In the genomic region with DNA sequence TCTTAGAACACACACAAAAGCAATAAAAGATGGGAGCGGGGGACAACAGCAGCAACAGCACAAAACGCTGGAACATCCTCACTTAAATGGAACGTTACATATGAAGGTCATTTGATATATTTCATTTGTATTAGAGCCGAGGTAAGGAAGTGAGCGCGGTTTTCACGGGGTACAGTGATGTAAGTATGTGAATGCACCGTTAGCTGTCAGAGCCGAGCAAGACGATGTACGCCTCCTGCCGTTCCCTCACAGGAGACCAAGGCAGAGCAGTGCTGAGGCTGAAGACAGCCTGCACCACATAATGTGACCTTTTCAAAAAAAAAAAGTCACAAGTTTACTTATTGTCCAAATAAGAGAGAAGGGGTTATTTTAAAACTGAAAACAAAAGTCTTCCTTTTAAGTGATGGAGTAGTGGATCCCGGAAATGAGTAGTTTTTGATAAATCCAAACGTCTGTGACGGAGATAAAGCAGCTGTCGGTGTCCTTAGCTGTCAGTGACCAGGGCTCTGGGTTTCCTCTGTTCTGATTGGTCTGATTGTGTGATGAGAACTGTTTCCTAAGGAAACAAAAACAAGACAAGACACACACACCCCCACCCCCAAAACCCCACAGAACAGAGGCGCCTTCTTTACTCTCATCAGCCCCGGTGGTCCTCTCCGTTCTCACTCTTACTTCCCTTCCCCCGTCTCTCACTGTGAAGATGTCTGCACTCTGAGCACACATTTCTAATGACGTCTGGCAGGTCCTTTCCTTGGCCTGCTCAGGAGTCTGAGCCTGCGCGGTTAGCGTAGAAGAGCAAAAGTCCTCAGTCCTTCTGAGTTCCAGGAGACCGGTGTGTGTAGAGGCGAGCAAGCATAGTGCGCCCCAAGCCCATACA, we compare ENCODE assay signal across 18 mouse cellular contexts. TPM values are rescaled to one million over a fixed set of nuclear protein-coding genes. Genes with fewer than 3 reads are reported as not detected.
DNase-seq lines count a peak whose midpoint lies in the region; ATAC-seq and TF ChIP-seq lines count a peak whose summit lies in the region.
"Had no signal": no experiment of that assay in that cellular context is flagged by ENCODE, and none has a peak within 500 bp of the region (broad histone marks: within the 10 kb centered on the region; RNA-seq: fewer than 3 reads in every experiment).

No protein-coding gene starts in this region.

- peaks cover 11% of the 10 kb centered on the region; the same call in 1 of the 2 replicates for H3K4me1 ChIP-seq in forebrain, embryonic 11.5 days (replicated peaks; ENCODE audit: control insufficient read depth, insufficient read depth, low read length)
- peaks cover 18% of the 10 kb centered on the region for H3K4me1 ChIP-seq in forebrain, embryonic 12.5 days
- peaks cover 13% of the 10 kb centered on the region for H3K4me1 ChIP-seq in heart, embryonic 16.5 days (ENCODE audit: control insufficient read depth, insufficient read depth, low read length)
- H3K4me1 ChIP-seq in lung, adult 2 months (ENCODE audit: control insufficient read depth, insufficient read depth, low read length): peaks cover 2% of the 10 kb centered on the region; the same call in 1 of the 2 replicates
- H3K4me1 ChIP-seq in stomach, embryonic 14.5 days (ENCODE audit: control insufficient read depth, insufficient read depth, low read length): peaks cover 15% of the 10 kb centered on the region

- no peak overlapping the region for H3K4me3 ChIP-seq in forebrain, embryonic 11.5 days (ENCODE audit: low read depth, low read length)
- H3K4me3 ChIP-seq in forebrain, embryonic 12.5 days (replicated peaks): no peak overlapping the region
- no peak overlapping the region for H3K4me3 ChIP-seq in heart, embryonic 16.5 days (ENCODE audit: low read length)
- peak overlapping the region; percentile 21 for H3K4me3 ChIP-seq in lung, adult 2 months (replicated peaks; ENCODE audit: extremely low read depth, low read depth, low read length)
- H3K4me3 ChIP-seq in stomach, embryonic 14.5 days (ENCODE audit: low read depth, low read length): no peak overlapping the region
- H3K4me3 ChIP-seq: hindbrain, embryonic 10.5 days; midbrain, embryonic 13.5 days had no signal

- H3K4me2 ChIP-seq in forebrain, embryonic 11.5 days (ENCODE audit: low read depth, low read length, severe bottlenecking): no peak overlapping the region
- H3K4me2 ChIP-seq in forebrain, embryonic 12.5 days: no peak overlapping the region
- H3K4me2 ChIP-seq in heart, embryonic 16.5 days (ENCODE audit: low read depth, low read length): peak overlapping the region; percentile 16; the same call in 1 of the 2 replicates
- 0 out of 2 replicates have a peak overlapping the region, but pooled peaks have one; percentile 1 for H3K4me2 ChIP-seq in stomach, embryonic 14.5 days (replicated peaks; ENCODE audit: low read depth, low read length)
- H3K4me2 ChIP-seq: midbrain, embryonic 13.5 days had no signal

- peak; percentile 35 for DNase-seq in forebrain, embryonic 11.5 days (ENCODE audit: low spot score)
- no peak for DNase-seq in heart, adult 9 months (ENCODE audit: low spot score in 2 of 2)
- DNase-seq in lung, adult 2 months: no peak
- DNase-seq in lung, postnatal 14 days: no peak
- DNase-seq: adrenal gland, postnatal 36 days; cerebellum, adult 9-10 months; kidney, adult 11 months; left cerebral cortex, postnatal 4 days; right cerebral cortex, postnatal 25 days; thymus, postnatal 36 days had no signal

- ATAC-seq in forebrain, embryonic 11.5 days (replicated peaks; ENCODE audit: low FRiP score): no peak
- no peak for ATAC-seq in forebrain, embryonic 12.5 days (ENCODE audit: low FRiP score)
- ATAC-seq in heart, embryonic 16.5 days (replicated peaks; ENCODE audit: extremely low read depth, insufficient read depth, low FRiP score): no peak; the same call in 1 of the 2 replicates
- peak; percentile 30; the same call in 1 of the 2 replicates for ATAC-seq in stomach, embryonic 14.5 days (ENCODE audit: insufficient number of reproducible peaks, insufficient read depth, low FRiP score, low read depth)
- ATAC-seq in granulocyte monocyte progenitor cell, adult 5-6 weeks (replicated peaks; ENCODE audit: poor library complexity, severe bottlenecking): no peak
- ATAC-seq: CD4-positive, CD25-positive, alpha-beta regulatory T cell, adult 4 months; midbrain, embryonic 13.5 days had no signal

- H3K9me3 ChIP-seq in forebrain, embryonic 11.5 days (ENCODE audit: control insufficient read depth, low read length): no peaks in the 10 kb centered on the region
- H3K9me3 ChIP-seq in forebrain, embryonic 12.5 days: no peaks in the 10 kb centered on the region
- no peaks in the 10 kb centered on the region for H3K9me3 ChIP-seq in heart, embryonic 16.5 days (replicated peaks; ENCODE audit: control insufficient read depth, low read length)
- no peaks in the 10 kb centered on the region for H3K9me3 ChIP-seq in stomach, embryonic 14.5 days (ENCODE audit: control insufficient read depth, low read depth, low read length)
- H3K9me3 ChIP-seq: hindbrain, embryonic 10.5 days; midbrain, embryonic 13.5 days had no signal

- no peak overlapping the region for H3K27ac ChIP-seq in forebrain, embryonic 11.5 days (ENCODE audit: low read depth, low read length)
- H3K27ac ChIP-seq in forebrain, embryonic 12.5 days: no peak overlapping the region
- H3K27ac ChIP-seq in heart, embryonic 16.5 days (ENCODE audit: low read length): no peak overlapping the region
- no peak overlapping the region for H3K27ac ChIP-seq in stomach, embryonic 14.5 days (ENCODE audit: low read length)
- H3K27ac ChIP-seq: hindbrain, embryonic 10.5 days; midbrain, embryonic 13.5 days had no signal

- TF ChIP-seq POLR2A in lung, adult 2 months (IDR thresholded peaks at IDR 0.05; ENCODE audit: borderline replicate concordance, extremely low read depth, low read depth, low read length): no peak

- H3K27me3 ChIP-seq in forebrain, embryonic 11.5 days (ENCODE audit: control insufficient read depth, insufficient read depth, low read length): no peaks in the 10 kb centered on the region
- H3K27me3 ChIP-seq in forebrain, embryonic 12.5 days: no peaks in the 10 kb centered on the region
- no peaks in the 10 kb centered on the region for H3K27me3 ChIP-seq in heart, embryonic 16.5 days (ENCODE audit: control insufficient read depth, insufficient read depth, low read length)
- H3K27me3 ChIP-seq in stomach, embryonic 14.5 days (ENCODE audit: control insufficient read depth, insufficient read depth, low read length): no peaks in the 10 kb centered on the region
- H3K27me3 ChIP-seq: midbrain, embryonic 13.5 days had no signal

- WGBS in forebrain, embryonic 11.5 days: 88% methylated on average over 27 of the region's 27 CpGs
- 90% methylated on average over 27 of the region's 27 CpGs for WGBS in forebrain, embryonic 12.5 days
- WGBS in heart, embryonic 16.5 days: 55% methylated on average over 27 of the region's 27 CpGs
- WGBS in lung, adult 2 months: 45% methylated on average over 27 of the region's 27 CpGs
- WGBS in stomach, embryonic 14.5 days: 55% methylated on average over 27 of the region's 27 CpGs

- peak; percentile 39; the same call in 1 of the 2 replicates for TF ChIP-seq CTCF in lung, adult 2 months (IDR thresholded peaks at IDR 0.05; ENCODE audit: insufficient read depth, low read length)

- peaks cover 2% of the 10 kb centered on the region; the same call in 1 of the 2 replicates for H3K36me3 ChIP-seq in forebrain, embryonic 11.5 days (ENCODE audit: control insufficient read depth, insufficient read depth, low read length)
- H3K36me3 ChIP-seq in forebrain, embryonic 12.5 days (replicated peaks): peaks cover 60% of the 10 kb centered on the region
- peaks cover 6% of the 10 kb centered on the region; the same call in 1 of the 2 replicates for H3K36me3 ChIP-seq in heart, embryonic 16.5 days (ENCODE audit: control insufficient read depth, insufficient read depth)
- no peaks in the 10 kb centered on the region for H3K36me3 ChIP-seq in stomach, embryonic 14.5 days (ENCODE audit: control insufficient read depth, insufficient read depth, low read length)
- H3K36me3 ChIP-seq: G1E had no signal

- H3K9ac ChIP-seq in forebrain, embryonic 11.5 days (ENCODE audit: low read length): no peak overlapping the region
- no peak overlapping the region for H3K9ac ChIP-seq in forebrain, embryonic 12.5 days
- no peak overlapping the region for H3K9ac ChIP-seq in heart, embryonic 16.5 days (ENCODE audit: low read length)
- H3K9ac ChIP-seq in stomach, embryonic 14.5 days (replicated peaks; ENCODE audit: low read depth, low read length): no peak overlapping the region
- H3K9ac ChIP-seq: midbrain, embryonic 13.5 days had no signal

RNA-seq across cellular contexts. Expression of gene Cxadr, which starts 24.9 kb away (rescaled TPM):
- polyA plus RNA-seq in forebrain, embryonic 11.5 days (2014; fragmentation: Nextera tagmentation; extraction: Ambion mirVana): 57.1 and 63.4 TPM in 2 replicates
- 108 and 120 TPM in 2 replicates for polyA plus RNA-seq in forebrain, embryonic 12.5 days (2016; fragmentation: Nextera tagmentation; extraction: Ambion mirVana)
- 25.8 and 28.5 TPM in 2 replicates for polyA plus RNA-seq in heart, embryonic 16.5 days (2015; fragmentation: Nextera tagmentation; extraction: Ambion mirVana)
- polyA plus RNA-seq in lung, adult 2 months (2012; rRNA removed): 32.5 and 37.1 TPM in 2 replicates
- 50.1 and 56.3 TPM in 2 replicates for polyA plus RNA-seq in stomach, embryonic 14.5 days (2014; fragmentation: Nextera tagmentation; extraction: Ambion mirVana)
- total RNA-seq in granulocyte monocyte progenitor cell, adult 5-6 weeks (2014; fragmentation: Nextera tagmentation): 0.41 and 4.8 TPM in 2 replicates
- total RNA-seq in granulocyte monocyte progenitor cell, adult 5-6 weeks (2017): 0.98 and 1.2 TPM in 2 replicates
- polyA plus RNA-seq: G1E had no signal

RNA-seq across cellular contexts. Expression of gene Btg3, which starts 50.8 kb away (rescaled TPM):
- polyA plus RNA-seq in forebrain, embryonic 11.5 days (2014; fragmentation: Nextera tagmentation; extraction: Ambion mirVana): 51.2 and 57.7 TPM in 2 replicates
- polyA plus RNA-seq in forebrain, embryonic 12.5 days (2016; fragmentation: Nextera tagmentation; extraction: Ambion mirVana): 43.5 and 46.1 TPM in 2 replicates
- 40.2 and 50.4 TPM in 2 replicates for polyA plus RNA-seq in heart, embryonic 16.5 days (2015; fragmentation: Nextera tagmentation; extraction: Ambion mirVana)
- 8.5 and 10.3 TPM in 2 replicates for polyA plus RNA-seq in lung, adult 2 months (2012; rRNA removed)
- polyA plus RNA-seq in stomach, embryonic 14.5 days (2014; fragmentation: Nextera tagmentation; extraction: Ambion mirVana): 31.7 and 39.2 TPM in 2 replicates
- total RNA-seq in granulocyte monocyte progenitor cell, adult 5-6 weeks (2014; fragmentation: Nextera tagmentation): 27.1 and 28.8 TPM in 2 replicates
- total RNA-seq in granulocyte monocyte progenitor cell, adult 5-6 weeks (2017): 7.9 and 18.9 TPM in 2 replicates

Comparison
In these comparisons a context has a peak if more than half of its experiments do, and no peak if none do; other contexts are left out.
1. H3K4me2 ChIP-seq: peak in heart, embryonic 16.5 days (single experiment) and stomach, embryonic 14.5 days (single experiment); none in forebrain, embryonic 11.5 days (single experiment) and forebrain, embryonic 12.5 days (single experiment).